ENCODE assay signal across 19 mouse cellular contexts in the genomic region with DNA sequence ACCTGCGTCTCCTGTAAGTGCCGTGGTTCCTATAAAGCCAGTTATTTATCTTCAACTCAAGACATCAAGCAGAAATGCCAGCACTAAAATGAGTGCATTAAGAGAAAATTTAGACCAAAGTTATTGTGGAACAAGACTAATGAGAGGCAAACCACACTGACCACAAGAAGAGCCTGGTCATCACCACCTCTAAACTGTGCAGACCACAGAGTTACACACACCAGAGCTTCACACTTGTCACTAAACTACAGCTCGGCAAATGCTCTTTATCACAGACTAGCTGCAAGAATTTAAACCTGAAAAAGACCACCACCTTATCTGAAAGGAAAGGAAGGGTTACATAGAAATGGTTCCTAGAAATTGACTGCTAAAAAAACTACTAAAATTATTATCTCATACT.
"Had no signal": no experiment of that assay in that cellular context is flagged by ENCODE, and none has a peak within 500 bp of the region (broad histone marks: within the 10 kb centered on the region; RNA-seq: fewer than 3 reads in every experiment).

No protein-coding gene starts in this region.

- H3K4me1 ChIP-seq: kidney, embryonic 15.5 days; neural tube, embryonic 12.5 days; neural tube, embryonic 15.5 days; stomach, embryonic 15.5 days had no signal

- DNase-seq: kidney, adult 8-10 months; kidney, postnatal 10 days; kidney, postnatal 36 days; layer of hippocampus, postnatal 36 days; lung, adult 18-20 months; lung, postnatal 10 days; lung, postnatal 36 days; midbrain, embryonic 14.5 days; retina, postnatal 1 day; right cerebral cortex, postnatal 25 days; spleen, adult 18-20 months; thymus, postnatal 25 days had no signal

- H3K36me3 ChIP-seq: kidney, embryonic 15.5 days; liver, embryonic 15.5 days; lung, embryonic 15.5 days; neural tube, embryonic 12.5 days; neural tube, embryonic 15.5 days; stomach, embryonic 15.5 days had no signal

- H3K27me3 ChIP-seq: kidney, embryonic 15.5 days; liver, embryonic 15.5 days; lung, embryonic 15.5 days; neural tube, embryonic 12.5 days; neural tube, embryonic 15.5 days; stomach, embryonic 15.5 days had no signal

- H3K9ac ChIP-seq: kidney, embryonic 15.5 days; liver, embryonic 15.5 days; lung, embryonic 15.5 days; neural tube, embryonic 12.5 days; neural tube, embryonic 15.5 days; stomach, embryonic 15.5 days had no signal

- H3K27ac ChIP-seq: kidney, embryonic 15.5 days; liver, embryonic 15.5 days; lung, embryonic 15.5 days; neural tube, embryonic 12.5 days; neural tube, embryonic 15.5 days; stomach, embryonic 15.5 days had no signal

- H3K4me2 ChIP-seq: kidney, embryonic 15.5 days; liver, embryonic 15.5 days; lung, embryonic 15.5 days; midbrain, embryonic 11.5 days; neural tube, embryonic 12.5 days; neural tube, embryonic 15.5 days; stomach, embryonic 15.5 days had no signal

- H3K9me3 ChIP-seq: kidney, embryonic 15.5 days; liver, embryonic 15.5 days; lung, embryonic 15.5 days; neural tube, embryonic 12.5 days; neural tube, embryonic 15.5 days; stomach, embryonic 15.5 days had no signal

- H3K4me3 ChIP-seq: kidney, embryonic 15.5 days; liver, embryonic 15.5 days; lung, embryonic 15.5 days; neural tube, embryonic 12.5 days; neural tube, embryonic 15.5 days; stomach, embryonic 15.5 days had no signal
